ENCODE assay signal across 23 mouse cellular contexts in genomic region chr10:17990576-17990975, GRCm38 (mm10).
"Had no signal": no experiment of that assay in that cellular context is flagged by ENCODE, and none has a peak within 500 bp of the region (broad histone marks: within the 10 kb centered on the region; RNA-seq: fewer than 3 reads in every experiment).

No protein-coding gene starts in this region.

- H3K27me3 ChIP-seq: heart, embryonic 13.5 days; heart, embryonic 15.5 days; hindbrain, embryonic 13.5 days; hindbrain, embryonic 15.5 days; limb, embryonic 12.5 days; liver, embryonic 13.5 days had no signal

- H3K4me3 ChIP-seq: gastrocnemius, adult 2 months; heart, adult 2 months; heart, embryonic 13.5 days; heart, embryonic 15.5 days; hindbrain, embryonic 13.5 days; hindbrain, embryonic 15.5 days; left cerebral cortex, adult 2 months; limb, embryonic 10.5 days; limb, embryonic 12.5 days; liver, embryonic 13.5 days had no signal

- ATAC-seq: hindbrain, postnatal 0 days; intestine, embryonic 16.5 days had no signal

- DNase-seq: gastrocnemius, adult 2 months; gastrocnemius, postnatal 10 days; gastrocnemius, postnatal 25 days; heart, adult 11 months; heart, adult 2 months; heart, postnatal 14 days; heart, postnatal 36 days; kidney, adult 11 months; kidney, adult 8-10 months; kidney, postnatal 14 days; kidney, postnatal 36 days; layer of hippocampus, adult 9-11 months; liver; liver, embryonic 13.5 days had no signal

- H3K4me1 ChIP-seq: heart, embryonic 13.5 days; heart, embryonic 15.5 days; hindbrain, embryonic 13.5 days; hindbrain, embryonic 15.5 days; limb, embryonic 10.5 days; limb, embryonic 12.5 days; liver, embryonic 13.5 days had no signal

- H3K36me3 ChIP-seq: heart, embryonic 13.5 days; heart, embryonic 15.5 days; hindbrain, embryonic 13.5 days; hindbrain, embryonic 15.5 days; limb, embryonic 10.5 days; limb, embryonic 12.5 days; liver, embryonic 13.5 days had no signal

- H3K27ac ChIP-seq: gastrocnemius, adult 2 months; heart, adult 2 months; heart, embryonic 13.5 days; heart, embryonic 15.5 days; hindbrain, embryonic 13.5 days; hindbrain, embryonic 15.5 days; hindbrain, postnatal 0 days; left cerebral cortex, adult 2 months; limb, embryonic 10.5 days; limb, embryonic 12.5 days; liver, embryonic 13.5 days had no signal
